Mouse (Mus musculus): ENCODE data around the gene Muc3. TPM values are rescaled to one million over a fixed set of nuclear protein-coding genes. Genes with fewer than 3 reads are reported as not detected.

The Muc3 gene
- total RNA-seq (2023): not detected

DNA sequence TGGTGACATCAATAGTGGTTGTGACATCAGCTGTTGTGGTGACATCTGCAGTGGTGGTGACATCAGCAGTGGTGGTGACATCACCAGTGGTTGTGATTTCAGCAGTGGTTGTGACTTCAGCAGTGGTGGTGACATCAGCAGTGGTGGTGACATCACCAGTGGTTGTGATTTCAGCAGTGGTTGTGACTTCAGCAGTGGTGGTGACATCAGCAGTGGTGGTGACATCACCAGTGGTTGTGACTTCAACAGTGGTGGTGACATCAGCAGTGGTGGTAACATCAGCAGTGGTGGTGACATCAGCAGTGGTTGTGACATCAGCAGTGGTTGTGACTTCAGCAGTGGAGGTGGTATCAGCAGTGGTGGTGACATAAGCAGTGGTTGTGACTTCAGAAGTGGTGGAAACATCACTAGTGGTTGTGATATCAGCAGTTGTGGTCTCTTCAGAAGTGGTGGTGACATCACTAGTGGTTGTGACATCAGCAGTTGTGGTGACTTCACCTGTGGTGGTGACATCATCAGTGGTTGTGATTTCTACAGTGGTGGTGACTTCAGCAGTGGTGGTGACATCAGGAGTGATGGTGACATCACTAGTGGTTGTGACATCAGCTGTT is at the start of gene Muc3:
TSS of gene Muc3 (minus strand) at position 51 of the 611 bp plus-strand sequence.

DNA sequence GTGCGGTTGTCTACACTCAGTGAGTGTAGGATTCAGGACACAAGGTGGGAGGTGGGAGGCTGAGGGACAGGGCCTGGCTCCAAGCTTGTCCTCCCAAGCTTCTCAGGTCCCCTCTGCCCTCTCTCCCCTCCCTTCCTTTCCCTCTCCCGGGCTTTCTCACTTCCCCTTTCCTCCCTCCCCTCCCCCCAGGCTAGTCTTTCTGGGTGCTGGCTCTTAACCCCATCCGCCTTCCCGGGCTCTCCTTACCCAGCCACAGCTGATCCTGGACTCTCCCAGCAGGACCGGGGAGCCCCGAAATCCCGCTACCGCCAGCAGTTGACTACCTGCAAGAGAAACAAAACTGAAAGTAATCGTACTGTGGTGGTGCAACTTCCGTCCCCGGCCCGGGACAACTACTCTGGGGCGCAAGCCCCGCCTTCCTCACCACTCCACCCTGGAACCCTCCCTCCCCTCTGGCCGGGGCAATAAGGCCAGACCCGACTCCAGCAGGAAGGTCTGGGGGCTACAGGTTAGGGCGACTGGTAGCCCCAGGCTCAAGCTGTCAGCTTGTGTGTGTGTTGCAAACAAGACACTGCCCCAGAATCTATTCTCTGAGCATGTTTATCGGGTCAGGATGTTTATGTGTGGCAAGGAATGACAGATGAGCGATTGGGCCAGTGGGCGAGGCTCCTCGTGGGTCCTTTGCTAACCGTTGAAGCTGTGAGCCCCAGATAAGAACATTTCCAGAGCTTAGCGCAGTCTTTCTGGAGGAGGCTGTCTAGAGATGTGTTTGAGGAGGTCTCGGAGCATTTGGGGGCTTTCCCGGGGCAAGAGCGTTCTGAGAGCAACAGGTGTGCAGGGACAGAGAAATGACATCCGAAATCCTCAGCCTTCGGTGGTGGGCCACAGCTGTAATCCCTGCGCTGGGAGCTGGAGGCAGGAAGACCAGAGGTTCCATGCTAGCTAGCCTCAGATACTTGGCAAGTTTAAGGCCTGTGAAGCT is 33.0 kb downstream of the Muc3 start, which contains the start of gene Trim56:
TSS of gene Trim56 (minus strand) at position 344 of the 982 bp plus-strand sequence.

Other genes with a start within 250 kb of the Muc3 start
- gene Ift22, start 241.2 kb downstream of the Muc3 start, total RNA-seq (2023): 2.6 TPM
- 113 TPM for gene Fis1, start 196.0 kb downstream of the Muc3 start, total RNA-seq (2023)
- not detected for gene Cldn15, start 182.7 kb downstream of the Muc3 start, total RNA-seq (2023)
- gene Plod3, start 162.3 kb downstream of the Muc3 start, total RNA-seq (2023): 11.8 TPM
- 25.0 TPM for gene Znhit1, start 161.3 kb downstream of the Muc3 start, total RNA-seq (2023)
- 0.21 TPM for gene Vgf, start 122.9 kb downstream of the Muc3 start, total RNA-seq (2023)
- 27.1 TPM for gene Ap1s1, start 103.2 kb downstream of the Muc3 start, total RNA-seq (2023)
- gene Serpine1, start 77.1 kb downstream of the Muc3 start, total RNA-seq (2023): 0.53 TPM
- 77.6 TPM for gene Trim56, start 33.1 kb downstream of the Muc3 start, total RNA-seq (2023)
- gene Muc3a, start 63.1 kb upstream of the Muc3 start, total RNA-seq (2023): 11.7 TPM
- 0.44 TPM for gene Ache, start 138.2 kb upstream of the Muc3 start, total RNA-seq (2023)
- 0.76 TPM for gene Ufsp1, start 145.3 kb upstream of the Muc3 start, total RNA-seq (2023)
- 437 TPM for gene Srrt, start 158.4 kb upstream of the Muc3 start, total RNA-seq (2023)
- gene Trip6, start 165.1 kb upstream of the Muc3 start, total RNA-seq (2023): 6.0 TPM
- 16.2 TPM for gene Slc12a9, start 184.3 kb upstream of the Muc3 start, total RNA-seq (2023)
- gene Ephb4, start 200.8 kb upstream of the Muc3 start, total RNA-seq (2023): 0.15 TPM

Data from CD4-positive naive resting alpha-beta T cell, adult 76 days (primary cell).